9 mouse cellular contexts compared by ENCODE assay signal in genomic region chr10:68035707-68036367, GRCm38 (mm10). TPM values are rescaled to one million over a fixed set of nuclear protein-coding genes. Genes with fewer than 3 reads are reported as not detected.
"Had no signal": no experiment of that assay in that cellular context is flagged by ENCODE, and none has a peak within 500 bp of the region (broad histone marks: within the 10 kb centered on the region; RNA-seq: fewer than 3 reads in every experiment).

No protein-coding gene starts in this region.

- DNase-seq: kidney, postnatal 25 days; layer of hippocampus, adult 9-11 months; layer of hippocampus, postnatal 36 days; lung, adult 18-20 months; right cerebral cortex, adult 18-20 months; right cerebral cortex, postnatal 4 days; thymus, adult 2 months; thymus, postnatal 25 days had no signal

RNA-seq across cellular contexts. Expression of gene Rtkn2, which starts 56.5 kb away (rescaled TPM):
- polyA plus RNA-seq: liver, adult 2 months had no signal
